Mouse (Mus musculus) gastrocnemius, postnatal 4 days (tissue): ENCODE data around the gene Atp2b2. TPM values are rescaled to one million over a fixed set of nuclear protein-coding genes. Genes with fewer than 3 reads are reported as not detected.

ENCODE experiments used
- DNase-seq, 2 experiments: peaks; one replicate each; pipeline ENCODE4 v3.0.0; 2021 to 2022; ENCODE audit warnings: low spot score in 2 of 2, mixed read lengths in 2 of 2
- total RNA-seq, 2 experiments: library from RNA; stranded (reverse); gene quantifications; 2 replicates each; pipeline ENCODE4 v1.2.3; 2021

Atp2b2 gene
- total RNA-seq, 2 experiments from 2014 or later: 0.49 to 0.54 TPM

GRCm38 (mm10) chr6:113947515-113947914 is 94.9 kb downstream of the Atp2b2 start:
- DNase-seq: no peak

GRCm38 (mm10) chr6:113942355-113942754 is 100.1 kb downstream of the Atp2b2 start:
- no peak for DNase-seq

GRCm38 (mm10) chr6:113941324-113941723 is 101.1 kb downstream of the Atp2b2 start:
- DNase-seq: no peak

DNA sequence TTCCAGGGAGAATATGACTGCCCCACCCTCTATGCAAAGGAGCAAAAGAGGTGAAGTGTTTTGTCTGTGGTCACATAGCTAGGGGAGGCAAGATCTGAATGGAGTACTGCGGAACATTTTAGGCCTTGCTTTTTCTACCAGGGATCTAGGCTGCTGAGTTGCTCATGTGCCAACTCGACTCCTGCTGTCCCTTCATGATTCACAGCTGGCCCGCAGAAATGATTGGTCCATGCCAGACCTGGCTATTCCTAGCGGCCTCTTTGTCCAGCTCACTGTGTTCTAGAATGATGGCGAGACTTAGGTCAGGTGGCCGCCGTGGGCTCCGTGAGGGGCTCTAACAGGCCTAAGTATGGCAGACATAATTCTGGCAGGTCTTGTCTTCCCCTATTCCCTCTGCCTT is 103.0 kb downstream of the Atp2b2 start:
- DNase-seq: no peak

DNA sequence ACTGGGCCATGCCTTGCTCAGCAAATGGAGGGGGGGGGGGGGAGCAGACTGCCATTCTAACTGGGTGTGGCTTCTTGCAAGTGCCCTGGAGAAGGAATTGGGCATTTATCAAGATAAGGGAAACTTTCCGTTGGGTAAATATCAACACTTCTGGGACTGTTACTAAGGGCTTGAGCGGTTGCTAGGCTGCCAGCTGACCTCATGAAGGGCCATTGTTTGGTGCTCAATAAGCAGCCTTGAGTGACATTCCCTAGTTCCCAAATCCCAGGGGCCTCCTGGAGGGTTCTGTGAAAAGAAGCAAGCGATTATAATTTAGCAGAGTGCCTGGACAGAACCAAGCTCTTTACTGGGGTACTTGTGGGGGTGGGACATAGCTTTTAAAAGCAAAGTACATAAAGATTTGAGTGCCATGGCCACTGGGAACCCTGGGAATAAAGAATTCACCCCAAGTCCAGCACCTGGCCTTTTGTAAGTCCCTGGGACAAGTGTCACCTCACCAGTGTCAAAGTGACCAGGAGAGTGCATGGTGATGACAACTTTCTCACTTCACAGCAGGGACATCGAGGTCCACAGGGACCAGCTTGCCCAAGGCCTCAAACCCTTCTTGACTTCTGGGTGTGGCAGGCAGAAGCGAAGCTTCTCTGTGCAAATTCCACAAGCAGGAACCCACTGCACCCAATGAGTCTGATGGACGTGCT is 105.5 kb downstream of the Atp2b2 start:
- no peak for DNase-seq

- no peak for DNase-seq
Measured at GRCm38 (mm10) chr6:113936111-113936510, 106.3 kb downstream of the Atp2b2 start.

- no peak for DNase-seq
Measured at GRCm38 (mm10) chr6:113934692-113935091, 107.7 kb downstream of the Atp2b2 start.

DNA sequence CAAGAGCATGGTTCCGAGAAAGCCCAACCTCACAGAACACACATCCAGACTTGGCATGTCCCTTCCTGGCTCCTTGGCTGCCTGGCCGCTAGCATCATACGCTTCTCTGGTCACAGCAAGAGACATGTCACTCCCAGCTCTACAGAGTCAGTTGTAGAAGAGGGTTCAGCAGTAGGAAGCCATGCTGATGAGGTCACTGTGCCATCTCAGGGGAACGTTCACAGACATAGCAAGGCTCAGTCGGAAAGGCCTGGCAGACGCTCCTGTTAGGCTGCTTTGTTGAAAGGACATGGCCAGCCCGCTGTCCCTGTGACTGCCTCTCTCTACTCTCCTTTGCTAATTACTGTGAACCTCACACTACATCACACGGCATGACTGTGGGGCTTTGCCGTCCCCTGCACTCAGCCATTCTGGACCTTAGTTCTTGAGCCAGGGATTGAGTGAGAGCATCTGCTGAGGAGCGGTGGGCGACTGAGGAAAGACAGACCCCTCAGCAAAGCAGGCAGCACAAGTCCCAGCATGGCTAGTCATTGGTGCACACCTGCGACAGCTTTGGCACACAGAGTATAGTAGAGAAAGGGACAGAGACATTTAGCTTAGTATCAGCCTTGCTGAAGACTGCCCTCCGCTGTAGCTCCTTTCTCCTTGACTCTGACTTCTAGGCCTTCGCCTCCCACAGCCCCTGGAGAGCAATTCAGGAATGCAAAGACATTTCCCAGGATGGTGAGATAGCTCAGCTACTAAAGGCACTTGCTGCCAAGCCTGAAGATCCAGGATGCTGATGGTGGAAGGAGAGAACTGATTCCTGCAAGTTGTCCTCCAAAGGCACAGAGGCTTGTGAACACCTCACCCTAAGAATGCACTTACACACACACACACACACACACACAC is 108.9 kb downstream of the Atp2b2 start:
- DNase-seq: no peak

- DNase-seq: no peak
Measured at GRCm38 (mm10) chr6:113929191-113929875, 113.1 kb downstream of the Atp2b2 start.

GRCm38 (mm10) chr6:113923249-113923648 is 119.2 kb downstream of the Atp2b2 start:
- DNase-seq: no peak

DNA sequence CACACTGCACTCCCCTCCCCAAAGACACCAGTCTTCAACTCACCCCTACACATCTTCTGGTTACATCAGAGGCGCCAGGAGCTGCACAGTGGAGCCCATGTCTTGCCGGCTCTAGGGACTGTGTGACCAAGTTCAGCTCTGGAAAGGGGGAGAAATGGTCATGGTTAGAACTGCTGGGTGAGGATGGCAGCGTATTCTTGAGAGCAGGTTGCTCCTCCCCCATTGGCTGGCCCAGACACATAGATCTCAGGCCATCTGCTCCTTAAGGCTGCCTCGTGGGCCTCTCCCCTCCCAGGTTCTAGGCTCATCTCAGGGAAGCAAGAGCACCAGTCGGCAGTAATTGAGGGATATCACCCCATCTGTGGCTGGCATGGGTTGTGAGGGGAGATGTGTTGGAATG is 121.9 kb downstream of the Atp2b2 start:
- no peak for DNase-seq

DNA sequence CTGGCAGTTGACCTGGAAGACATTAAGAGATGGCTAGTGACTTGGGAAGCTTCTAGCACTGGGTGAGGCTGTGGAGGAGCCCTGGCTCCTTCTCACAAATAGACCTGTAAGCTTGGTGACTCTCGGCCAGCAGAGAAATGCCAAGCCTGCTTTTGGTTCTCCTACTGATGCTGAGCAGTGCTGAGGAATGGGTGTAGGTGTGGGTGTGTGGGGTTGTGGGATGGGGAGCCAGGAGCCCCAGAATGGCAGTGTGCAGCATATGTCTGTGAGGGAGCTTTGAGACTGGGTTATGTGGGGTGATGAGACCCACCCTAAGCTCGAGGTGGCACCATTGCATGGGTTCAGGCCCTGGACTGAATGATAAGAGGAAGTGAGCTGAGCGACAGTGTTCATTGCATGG is 129.7 kb downstream of the Atp2b2 start:
- no peak for DNase-seq

DNA sequence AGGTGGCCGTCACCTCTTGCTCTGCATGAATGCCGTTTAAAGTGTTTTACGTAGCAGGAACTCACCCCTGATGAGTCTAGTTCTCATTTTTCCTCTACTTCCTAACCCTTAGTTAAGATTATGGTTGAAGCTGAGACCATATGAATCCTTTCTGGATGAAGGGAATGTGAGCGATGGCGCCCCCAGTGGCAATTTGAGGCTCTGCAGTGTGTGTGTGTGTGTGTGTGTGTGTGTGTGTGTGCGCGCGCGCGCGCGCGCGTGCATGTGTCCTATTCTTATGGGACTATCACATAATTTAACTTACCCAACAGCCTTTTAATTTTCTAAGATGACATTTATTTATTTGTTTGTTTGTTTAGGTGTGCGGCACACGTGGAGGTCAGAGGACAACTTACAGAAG is 131.3 kb downstream of the Atp2b2 start:
- DNase-seq: no peak

- no peak for DNase-seq
Measured at GRCm38 (mm10) chr6:113910411-113911055, 131.9 kb downstream of the Atp2b2 start.

- DNase-seq: no peak
Measured at GRCm38 (mm10) chr6:113909836-113910235, 132.6 kb downstream of the Atp2b2 start.

- DNase-seq: no peak
Measured at GRCm38 (mm10) chr6:113908066-113908465, 134.3 kb downstream of the Atp2b2 start.

GRCm38 (mm10) chr6:113904406-113904805 is 138.0 kb downstream of the Atp2b2 start:
- DNase-seq: no peak

DNA sequence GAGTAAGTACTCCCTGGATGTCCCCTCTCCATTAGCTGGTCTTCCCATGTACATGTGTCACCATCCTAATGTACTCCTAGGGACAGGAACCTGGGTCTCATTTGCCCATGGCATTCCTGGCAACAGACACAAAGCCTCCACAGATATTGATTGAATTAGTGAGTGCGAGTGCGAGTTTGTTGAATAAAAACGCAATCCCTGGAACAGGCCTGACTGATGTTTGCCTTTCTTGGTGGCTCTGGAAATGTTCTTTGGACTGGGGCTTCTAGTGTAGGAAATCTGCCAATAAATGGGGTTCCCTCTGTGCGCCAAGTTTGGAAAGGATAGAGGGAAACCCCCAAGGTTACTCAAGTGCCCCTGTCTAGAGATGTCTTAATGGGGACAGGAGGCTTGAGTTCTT is 146.4 kb downstream of the Atp2b2 start:
- no peak for DNase-seq

DNA sequence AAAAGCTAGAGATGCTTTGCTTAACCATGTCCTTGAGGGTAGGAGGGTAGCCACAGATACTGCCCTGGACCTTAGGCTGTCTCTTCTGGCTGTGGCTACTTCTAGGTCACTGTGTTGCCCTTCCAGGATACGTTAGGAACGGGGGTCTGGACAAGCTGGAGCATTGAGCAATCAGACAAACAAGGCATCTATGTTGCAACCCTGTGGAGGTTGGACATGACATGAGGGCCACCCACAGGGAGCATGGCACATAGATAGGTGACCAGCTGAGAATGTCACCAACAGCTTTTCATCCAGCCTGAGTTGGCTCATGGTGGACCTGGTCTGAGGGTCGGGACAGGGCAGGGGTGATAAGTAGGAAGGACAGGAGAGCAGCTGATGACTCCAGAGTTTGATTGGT is 148.4 kb downstream of the Atp2b2 start:
- no peak for DNase-seq

DNA sequence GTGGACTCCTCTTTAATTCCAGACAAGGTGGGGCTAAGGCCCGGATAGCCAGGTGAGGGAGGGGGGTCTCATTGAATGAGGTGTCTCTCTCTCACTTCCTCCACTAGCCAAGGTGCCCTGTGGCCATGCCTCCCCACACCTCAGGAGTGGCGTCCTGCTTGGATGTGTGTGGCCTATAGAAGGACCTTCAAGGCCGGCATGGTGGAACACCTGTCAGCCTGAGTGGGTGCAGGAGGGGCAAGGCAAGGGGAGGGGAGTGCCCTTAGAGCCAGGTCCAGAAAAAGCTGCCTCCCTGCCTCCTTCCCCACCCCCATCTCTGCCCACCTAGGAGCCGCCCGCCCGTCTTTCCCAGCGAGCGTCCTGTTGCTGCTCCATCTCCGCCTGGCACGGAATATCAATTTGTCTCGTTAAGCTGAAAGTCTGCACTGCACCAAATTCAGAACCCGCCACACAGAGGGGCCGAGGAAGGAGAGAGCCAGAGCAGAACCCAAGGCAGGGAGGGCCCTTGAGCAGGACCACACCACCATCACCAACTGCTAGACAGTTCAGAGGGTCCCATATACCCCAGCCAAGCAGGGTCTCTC is 150.2 kb downstream of the Atp2b2 start:
- DNase-seq: no peak
